Mouse (Mus musculus) C3H10T1/2 (cell line): ENCODE measurements around the gene Platr17. TPM values are rescaled to one million over a fixed set of nuclear protein-coding genes. Genes with fewer than 3 reads are reported as not detected.

Source experiments
- polyA plus RNA-seq, 2 experiments: library from polyadenylated mRNA; unstranded; fragments of >200 nt; fragmentation: generic; extraction: Trizol; gene quantifications; one replicate each; pipeline ENCODE4 v1.2.1; 2012; ENCODE audit warnings: missing spikeins in 2 of 2

Platr17 gene
- polyA plus RNA-seq = under 1 TPM in 1 of 2 experiments, not detected in 1; 0.06 TPM

GRCm38 (mm10) chr17:33904835-33905234 is at the start of gene Platr17:
Gene Platr17, plus strand, starts transcription at chr17:33905135.

GRCm38 (mm10) chr17:33873537-33873936 is 31.4 kb upstream of the Platr17 start, which contains the start of gene Gm7029:
Gene Gm7029, plus strand, starts transcription at chr17:33873837.

GRCm38 (mm10) chr17:33890533-33891059 is 14.3 kb upstream of the Platr17 start, which contains the start of gene Kifc1:
Gene Kifc1, minus strand, starts transcription at chr17:33890661.

GRCm38 (mm10) chr17:33909077-33909868 is 4.3 kb downstream of the Platr17 start, which contains the start of gene Daxx:
Gene Daxx, plus strand, starts transcription at chr17:33909414.

GRCm38 (mm10) chr17:33915671-33916250 is 10.8 kb downstream of the Platr17 start, which contains the start of the genes Tapbp and Zbtb22:
Gene Tapbp, plus strand, starts transcription at chr17:33915899.
Gene Zbtb22, plus strand, starts transcription at chr17:33915904.

GRCm38 (mm10) chr17:33929371-33930279 is 24.7 kb downstream of the Platr17 start, which contains the start of gene Rgl2:
Gene Rgl2, plus strand, starts transcription at chr17:33929543.

GRCm38 (mm10) chr17:33940206-33940805 is 35.4 kb downstream of the Platr17 start, which contains the start of the genes Pfdn6 and Wdr46:
Gene Pfdn6, minus strand, starts transcription at chr17:33940343.
Gene Wdr46, plus strand, starts transcription at chr17:33940660.

GRCm38 (mm10) chr17:33951021-33951946 is 46.3 kb downstream of the Platr17 start, which contains the start of gene B3galt4:
Gene B3galt4, minus strand, starts transcription at chr17:33951488.

GRCm38 (mm10) chr17:33955555-33956214 is 50.8 kb downstream of the Platr17 start, which contains the start of the genes Vps52 and Rps18:
Gene Vps52, plus strand, starts transcription at chr17:33955812.
Gene Rps18, minus strand, starts transcription at chr17:33956001.

Other genes with a start within 250 kb of the Platr17 start
- 100 to 1,000 TPM in 1 of 2 experiments, 10 to 100 TPM in 1; 27.5 to 115 TPM for gene Hnrnpm, start 218.3 kb upstream of the Platr17 start, polyA plus RNA-seq
- 10 to 100 TPM; 40.8 to 81.8 TPM for gene March2, start 186.5 kb upstream of the Platr17 start, polyA plus RNA-seq
- gene Rab11b, start 144.6 kb upstream of the Platr17 start, polyA plus RNA-seq = 100 to 1,000 TPM in 1 of 2 experiments, 10 to 100 TPM in 1; 96.4 to 219 TPM
- 100 to 1,000 TPM in 1 of 2 experiments, 10 to 100 TPM in 1; 32.8 to 266 TPM for gene Angptl4, start 123.3 kb upstream of the Platr17 start, polyA plus RNA-seq
- gene Kank3, start 94.6 kb upstream of the Platr17 start, polyA plus RNA-seq = 1 to 10 TPM; 1.0 to 4.9 TPM
- gene Rps28, start 80.6 kb upstream of the Platr17 start, polyA plus RNA-seq = over 10,000 TPM; 10,760 to 16,218 TPM
- 100 to 1,000 TPM; 479 to 931 TPM for gene Ndufa7, start 80.6 kb upstream of the Platr17 start, polyA plus RNA-seq
- gene Cd320, start 62.0 kb upstream of the Platr17 start, polyA plus RNA-seq = 100 to 1,000 TPM in 1 of 2 experiments, 10 to 100 TPM in 1; 81.6 to 103 TPM
- gene Gm7029, start 31.3 kb upstream of the Platr17 start, polyA plus RNA-seq = not detected
- 10 to 100 TPM; 39.2 to 77.3 TPM for gene Kifc1, start 14.5 kb upstream of the Platr17 start, polyA plus RNA-seq
- 10 to 100 TPM; 13.4 to 31.0 TPM for gene Daxx, start 4.3 kb downstream of the Platr17 start, polyA plus RNA-seq
- 100 to 1,000 TPM in 1 of 2 experiments, 10 to 100 TPM in 1; 39.2 to 255 TPM for gene Tapbp, start 10.8 kb downstream of the Platr17 start, polyA plus RNA-seq
- 10 to 100 TPM; 20.9 to 42.1 TPM for gene Zbtb22, start 10.8 kb downstream of the Platr17 start, polyA plus RNA-seq
- 10 to 100 TPM; 19.9 to 40.0 TPM for gene Rgl2, start 24.4 kb downstream of the Platr17 start, polyA plus RNA-seq
- gene Pfdn6, start 35.2 kb downstream of the Platr17 start, polyA plus RNA-seq = 100 to 1,000 TPM; 122 to 253 TPM
- gene Wdr46, start 35.5 kb downstream of the Platr17 start, polyA plus RNA-seq = 10 to 100 TPM; 25.4 to 28.0 TPM
- gene B3galt4, start 46.4 kb downstream of the Platr17 start, polyA plus RNA-seq = 1 to 10 TPM in 1 of 2 experiments, under 1 TPM in 1; 0.66 to 1.2 TPM
- gene Vps52, start 50.7 kb downstream of the Platr17 start, polyA plus RNA-seq = 10 to 100 TPM; 20.0 to 36.5 TPM
- 100 to 1,000 TPM; 437 to 511 TPM for gene Rps18, start 50.9 kb downstream of the Platr17 start, polyA plus RNA-seq
- gene H2-K1, start 95.2 kb downstream of the Platr17 start, polyA plus RNA-seq = 10 to 100 TPM in 1 of 2 experiments, 1 to 10 TPM in 1; 4.9 to 16.7 TPM
- gene Ring1, start 119.5 kb downstream of the Platr17 start, polyA plus RNA-seq = 10 to 100 TPM; 21.3 to 55.6 TPM
- 10 to 100 TPM; 28.3 to 67.1 TPM for gene H2-Ke6, start 122.9 kb downstream of the Platr17 start, polyA plus RNA-seq
- 100 to 1,000 TPM; 129 to 161 TPM for gene Slc39a7, start 126.5 kb downstream of the Platr17 start, polyA plus RNA-seq
- 10 to 100 TPM; 41.4 to 60.6 TPM for gene Rxrb, start 126.7 kb downstream of the Platr17 start, polyA plus RNA-seq
- 1 to 10 TPM in 1 of 2 experiments, under 1 TPM in 1; 0.06 to 3.6 TPM for gene Col11a2, start 134.3 kb downstream of the Platr17 start, polyA plus RNA-seq
- gene H2-Oa, start 187.2 kb downstream of the Platr17 start, polyA plus RNA-seq = not detected
- 10 to 100 TPM in 1 of 2 experiments, 1 to 10 TPM in 1; 5.1 to 26.0 TPM for gene H2-DMa, start 214.4 kb downstream of the Platr17 start, polyA plus RNA-seq
- gene Brd2, start 217.5 kb downstream of the Platr17 start, polyA plus RNA-seq = 100 to 1,000 TPM in 1 of 2 experiments, 10 to 100 TPM in 1; 56.1 to 145 TPM
- under 1 TPM; 0.04 to 0.47 TPM for gene H2-DMb2, start 238.2 kb downstream of the Platr17 start, polyA plus RNA-seq
- gene H2-DMb1, start 247.9 kb downstream of the Platr17 start, polyA plus RNA-seq = under 1 TPM; 0.12 to 0.91 TPM